Mouse (Mus musculus): Measurements from ENCODE around the gene Mfsd4b5. TPM values are rescaled to one million over a fixed set of nuclear protein-coding genes. Genes with fewer than 3 reads are reported as not detected.
A peak's percentile ranks its signal among the peaks of the same experiment; 100 is the strongest.
"Not testable (repeated sequence)": the region's sequence is repeated elsewhere in the genome, so short reads cannot be mapped to it uniquely, and the experiment has no call there.

Mfsd4b5 gene
- polyA plus RNA-seq, 1 experiment from 2014 or later, result 0.19 TPM

DNA sequence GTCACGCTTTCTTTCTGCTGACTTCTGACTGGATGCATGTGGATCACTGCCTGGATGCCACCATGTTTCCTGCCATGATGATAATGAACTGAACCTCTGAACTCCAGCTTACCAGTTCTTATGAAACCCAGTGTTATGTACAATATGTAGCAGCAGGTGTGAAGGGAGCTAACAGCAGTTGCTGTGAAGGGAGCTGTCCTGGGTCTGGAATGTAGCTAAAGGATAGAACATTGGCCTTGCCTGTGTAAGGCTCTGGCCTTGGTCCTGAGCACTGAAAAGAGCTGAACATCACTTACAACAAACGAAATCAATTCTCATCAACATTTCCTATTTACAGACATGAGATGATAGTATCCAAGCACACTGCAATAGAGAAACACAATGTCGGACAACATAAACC lies 18.9 kb downstream of the Mfsd4b5 start:
- H3K27ac ChIP-seq (ENCODE audit: poor library complexity, severe bottlenecking), result no peak overlapping the region
- H3K4me1 ChIP-seq (replicated peaks), result no peaks in the 10 kb centered on the region
- H3K27me3 ChIP-seq (replicated peaks), result no peaks in the 10 kb centered on the region
- no peaks in the 10 kb centered on the region for H3K9me3 ChIP-seq (replicated peaks)
- 80% methylated on average over 3 of the region's 3 CpGs for WGBS
- H3K4me3 ChIP-seq, result no peak overlapping the region
- H3K9ac ChIP-seq, result no peak overlapping the region
- no peak overlapping the region for H3K4me2 ChIP-seq
- no peak for ATAC-seq (ENCODE audit: insufficient number of reproducible peaks, low FRiP score)
- no peaks in the 10 kb centered on the region for H3K36me3 ChIP-seq

DNA sequence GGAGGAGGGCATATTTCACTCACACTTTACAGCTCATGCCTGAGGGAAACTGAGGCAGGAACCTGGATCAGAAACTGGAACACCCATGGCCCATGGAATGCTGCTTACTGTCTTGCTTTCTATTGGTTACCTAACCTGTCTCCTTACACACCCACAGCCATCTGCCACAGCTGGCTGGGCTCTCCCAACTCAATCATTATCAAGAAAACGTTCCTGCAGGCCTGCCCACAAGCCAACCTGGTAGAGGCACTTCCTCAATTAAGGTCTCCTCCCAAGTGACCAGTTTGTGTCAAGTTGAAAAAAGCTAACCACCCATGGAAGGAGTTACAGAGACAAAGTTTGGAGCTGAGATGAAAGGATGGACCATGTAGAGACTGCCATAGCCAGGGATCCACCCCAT lies 24.5 kb downstream of the Mfsd4b5 start:
- peaks cover 11% of the 10 kb centered on the region; the same call in 1 of the 2 replicates for H3K4me1 ChIP-seq (replicated peaks)
- no peak overlapping the region for H3K9ac ChIP-seq
- H3K4me3 ChIP-seq, result no peak overlapping the region
- H3K27ac ChIP-seq (ENCODE audit: poor library complexity, severe bottlenecking), result no peak overlapping the region
- H3K4me2 ChIP-seq, result no peak overlapping the region
- H3K27me3 ChIP-seq (replicated peaks), result no peaks in the 10 kb centered on the region
- no peak for ATAC-seq (ENCODE audit: insufficient number of reproducible peaks, low FRiP score)
- WGBS, result 45% methylated on average over 1 of the region's 1 CpGs
- H3K9me3 ChIP-seq (replicated peaks), result no peaks in the 10 kb centered on the region
- no peaks in the 10 kb centered on the region for H3K36me3 ChIP-seq

DNA sequence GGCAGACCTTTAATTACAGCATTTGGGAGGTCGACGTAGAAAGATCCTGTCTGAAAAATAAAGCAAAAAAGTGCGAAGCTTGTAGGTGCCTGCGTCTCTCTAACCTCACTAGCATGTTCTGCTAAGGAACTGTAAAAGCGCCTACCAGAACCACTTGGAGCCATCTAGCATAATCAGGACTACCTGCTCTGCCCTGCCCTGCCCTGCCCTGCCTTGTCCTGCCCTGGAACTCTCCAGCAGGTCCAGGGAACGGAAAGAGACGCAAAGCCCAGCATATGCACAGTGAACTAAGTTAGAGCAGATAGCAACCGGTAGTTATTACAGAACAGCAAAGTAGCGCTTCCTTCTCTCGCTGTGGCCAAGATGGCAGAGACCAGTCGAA lies 26.0 kb downstream of the Mfsd4b5 start:
- WGBS, result 42% methylated on average over 11 of the region's 11 CpGs
- 0 out of 2 replicates have a peak overlapping the region, but pooled peaks have one; percentile 14 for H3K9ac ChIP-seq
- peaks cover 11% of the 10 kb centered on the region; the same call in 1 of the 2 replicates for H3K4me1 ChIP-seq (replicated peaks)
- no peak for ATAC-seq (ENCODE audit: insufficient number of reproducible peaks, low FRiP score)
- no peaks in the 10 kb centered on the region for H3K9me3 ChIP-seq (replicated peaks)
- H3K27ac ChIP-seq (ENCODE audit: poor library complexity, severe bottlenecking), result no peak overlapping the region
- no peak overlapping the region for H3K4me3 ChIP-seq
- H3K27me3 ChIP-seq (replicated peaks), result no peaks in the 10 kb centered on the region
- H3K36me3 ChIP-seq, result no peaks in the 10 kb centered on the region
- H3K4me2 ChIP-seq, result peak overlapping the region; percentile 82

DNA sequence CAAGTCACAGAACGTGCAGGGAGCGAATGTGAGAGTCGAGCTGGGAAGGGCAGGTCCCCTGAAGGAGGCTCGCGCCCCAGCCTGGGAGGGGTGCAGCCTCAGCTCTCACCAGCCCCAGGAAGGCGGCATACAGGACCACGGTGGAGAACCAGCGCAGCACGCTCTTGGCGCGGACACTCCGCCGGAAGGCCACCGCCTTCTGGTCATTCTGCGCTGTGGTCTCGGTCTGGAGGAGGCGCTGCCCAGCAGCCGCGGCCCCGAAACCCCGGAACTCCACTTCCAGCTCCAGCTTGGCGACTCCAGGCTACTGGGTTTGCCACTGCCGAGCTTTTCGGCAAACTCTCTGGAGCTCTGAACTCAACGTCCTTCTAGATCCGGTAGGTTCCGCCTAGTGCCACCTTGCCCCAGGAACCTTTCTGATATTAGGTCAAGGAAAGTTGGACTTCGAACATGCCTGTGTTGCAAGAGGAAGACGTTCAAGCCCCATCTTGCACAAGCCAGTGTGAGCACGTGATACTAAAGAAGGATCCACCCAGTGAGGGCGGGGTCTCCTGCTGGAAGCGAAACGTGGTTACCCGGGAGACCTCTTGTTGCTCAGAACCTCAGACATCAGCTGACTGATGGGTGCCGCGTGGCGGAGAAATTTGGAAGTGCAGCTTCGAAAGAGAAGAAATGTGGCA lies 26.5 kb downstream of the Mfsd4b5 start, which contains the start of gene Mfsd4b3:
Gene Mfsd4b3, minus strand, starts transcription at position 393 of the 680 bp plus-strand sequence.
- H3K4me3 ChIP-seq, result peak within 1 kb of the TSS; percentile 61
- peak within 1 kb of the TSS; percentile 67 for H3K9ac ChIP-seq
- H3K27ac ChIP-seq (ENCODE audit: poor library complexity, severe bottlenecking), result peak within 1 kb of the TSS; percentile 29; the same call in 1 of the 2 replicates
- no peaks in the 10 kb centered on the region for H3K9me3 ChIP-seq (replicated peaks)
- ATAC-seq (ENCODE audit: insufficient number of reproducible peaks, low FRiP score), result peak; percentile 98
- no peaks in the 10 kb centered on the region for H3K27me3 ChIP-seq (replicated peaks)
- H3K4me1 ChIP-seq (replicated peaks), result peaks cover 11% of the 10 kb centered on the region; the same call in 1 of the 2 replicates
- under 1% methylated on average over 38 of the region's 38 CpGs for WGBS
- H3K4me2 ChIP-seq, result peak within 1 kb of the TSS; percentile 82
- no peaks in the 10 kb centered on the region for H3K36me3 ChIP-seq

DNA sequence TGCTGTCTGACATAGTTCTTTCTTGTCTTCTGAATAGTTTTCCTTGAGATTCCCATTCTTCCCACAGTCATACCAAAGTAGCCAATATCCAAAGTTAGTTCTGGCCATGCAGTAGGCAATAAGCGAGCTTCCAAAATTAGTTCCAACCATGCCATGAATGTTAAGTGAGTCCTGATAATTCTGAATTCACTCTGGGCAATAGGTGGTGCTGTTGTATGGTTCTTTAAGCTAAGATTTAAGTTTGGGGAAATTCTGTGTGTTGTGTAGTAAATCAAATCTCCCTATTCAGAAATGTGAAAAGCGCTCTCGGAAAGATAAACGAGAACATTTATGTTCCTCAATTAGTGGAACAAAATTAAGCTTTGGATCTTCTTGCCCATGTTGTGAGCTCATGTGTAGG lies 28.2 kb downstream of the Mfsd4b5 start:
- H3K27ac ChIP-seq (ENCODE audit: poor library complexity, severe bottlenecking), result no peak overlapping the region
- no peak overlapping the region for H3K4me3 ChIP-seq
- H3K4me1 ChIP-seq (replicated peaks), result peaks cover 11% of the 10 kb centered on the region; the same call in 1 of the 2 replicates
- no peaks in the 10 kb centered on the region for H3K9me3 ChIP-seq (replicated peaks)
- 79% methylated on average over 4 of the region's 4 CpGs for WGBS
- no peaks in the 10 kb centered on the region for H3K27me3 ChIP-seq (replicated peaks)
- no peaks in the 10 kb centered on the region for H3K36me3 ChIP-seq
- H3K4me2 ChIP-seq, result no peak overlapping the region
- no peak overlapping the region for H3K9ac ChIP-seq
- ATAC-seq (ENCODE audit: insufficient number of reproducible peaks, low FRiP score), result no peak

DNA sequence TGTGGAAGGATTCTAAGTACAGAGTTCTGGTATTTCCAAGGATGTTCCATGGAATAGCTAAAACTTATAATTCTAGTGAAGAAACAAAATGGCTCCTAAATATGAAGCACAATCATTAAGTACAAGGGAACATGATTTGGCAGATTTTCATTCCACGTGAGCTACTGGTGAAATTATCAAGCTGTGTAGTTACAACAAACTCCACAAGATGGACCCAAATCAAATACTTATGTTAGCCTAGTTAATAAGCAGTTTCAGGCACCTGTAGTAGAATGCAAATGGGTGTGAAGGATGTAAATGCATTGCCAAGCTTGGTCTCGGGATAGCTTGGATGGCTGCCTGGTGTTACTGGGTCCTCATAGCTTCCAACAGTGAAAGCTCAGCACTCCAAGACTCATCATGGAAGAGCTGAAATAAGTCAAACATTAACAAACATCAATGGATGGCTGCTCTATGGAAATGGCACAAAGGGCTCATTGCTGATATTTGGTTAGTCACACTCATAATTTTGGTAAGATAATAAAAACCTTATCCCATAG lies 30.0 kb downstream of the Mfsd4b5 start:
- H3K27me3 ChIP-seq (replicated peaks), result no peaks in the 10 kb centered on the region
- 65% methylated on average over 2 of the region's 2 CpGs for WGBS
- no peaks in the 10 kb centered on the region for H3K36me3 ChIP-seq
- H3K9ac ChIP-seq, result no peak overlapping the region
- H3K4me2 ChIP-seq, result no peak overlapping the region
- ATAC-seq (ENCODE audit: insufficient number of reproducible peaks, low FRiP score), result no peak
- peaks cover 11% of the 10 kb centered on the region; the same call in 1 of the 2 replicates for H3K4me1 ChIP-seq (replicated peaks)
- H3K4me3 ChIP-seq, result no peak overlapping the region
- no peak overlapping the region for H3K27ac ChIP-seq (ENCODE audit: poor library complexity, severe bottlenecking)
- no peaks in the 10 kb centered on the region for H3K9me3 ChIP-seq (replicated peaks)

DNA sequence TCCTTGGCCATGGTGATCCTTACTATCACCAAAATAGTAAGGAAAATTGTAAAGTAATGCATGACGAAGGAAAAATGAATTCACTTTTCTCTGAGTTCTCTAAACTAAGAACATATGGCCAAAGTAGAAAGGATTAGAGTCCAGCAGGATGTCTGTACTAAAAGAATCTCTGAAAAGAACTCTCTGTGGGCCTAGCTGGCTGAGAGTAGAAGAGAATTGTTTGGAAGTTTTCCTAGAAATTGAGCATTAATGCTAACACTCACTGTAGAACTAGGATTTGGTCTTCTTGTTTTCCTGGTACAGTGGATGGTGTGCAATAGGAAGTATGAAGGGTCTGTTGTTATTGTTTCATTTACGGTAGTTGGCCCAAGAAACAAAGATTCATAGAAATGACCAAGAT lies 31.3 kb downstream of the Mfsd4b5 start:
- H3K9me3 ChIP-seq (replicated peaks), result no peaks in the 10 kb centered on the region
- WGBS, result 77% methylated on average over 2 of the region's 2 CpGs
- no peak for ATAC-seq (ENCODE audit: insufficient number of reproducible peaks, low FRiP score)
- H3K27ac ChIP-seq (ENCODE audit: poor library complexity, severe bottlenecking), result no peak overlapping the region
- H3K4me2 ChIP-seq, result no peak overlapping the region
- H3K4me3 ChIP-seq, result no peak overlapping the region
- H3K4me1 ChIP-seq (replicated peaks), result 0 out of 2 replicates have a peak, but pooled peaks cover 11% of the 10 kb centered on the region
- H3K27me3 ChIP-seq (replicated peaks), result no peaks in the 10 kb centered on the region
- H3K9ac ChIP-seq, result no peak overlapping the region
- no peaks in the 10 kb centered on the region for H3K36me3 ChIP-seq

DNA sequence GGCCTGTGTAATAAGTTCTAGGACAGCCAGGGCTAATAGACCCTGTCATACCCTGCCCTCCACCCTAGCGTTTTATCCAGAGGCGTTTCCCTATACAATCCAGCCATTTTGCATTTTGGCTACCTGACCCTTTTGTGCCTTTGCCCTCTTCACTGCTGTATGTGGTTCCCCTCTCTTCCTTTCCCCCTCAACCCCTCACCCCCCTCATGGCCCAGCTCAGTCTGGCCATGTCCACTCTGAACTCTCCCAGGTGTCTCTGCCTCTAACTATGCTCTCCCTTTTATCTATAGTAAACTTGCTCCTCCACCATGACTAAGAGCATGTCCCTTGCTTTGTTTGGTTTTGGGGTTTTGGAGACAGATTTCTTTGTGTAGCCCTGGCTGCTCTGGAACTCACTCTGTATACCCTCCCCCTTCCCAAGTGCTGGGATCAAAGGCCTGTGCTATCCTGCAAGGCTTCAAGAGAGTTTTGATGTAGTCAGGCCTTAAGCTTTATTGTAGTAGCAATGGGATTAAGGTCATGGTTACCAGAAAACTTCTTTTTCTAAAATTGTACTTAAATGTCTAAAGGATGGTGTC lies 37.0 kb downstream of the Mfsd4b5 start:
- Histone ChIP-seq H3K9ac (no peak overlapping the region), H3K36me3 (no peaks in the 10 kb centered on the region), H3K4me2 (no peak overlapping the region), H3K27ac (ENCODE audit: poor library complexity, severe bottlenecking) (no peak overlapping the region), H3K9me3 (replicated peaks) (no peaks in the 10 kb centered on the region), H3K27me3 (replicated peaks) (no peaks in the 10 kb centered on the region), H3K4me1 (replicated peaks) (no peaks in the 10 kb centered on the region), H3K4me3 (no peak overlapping the region)
- no peak for ATAC-seq (ENCODE audit: insufficient number of reproducible peaks, low FRiP score)
- WGBS, result 94% methylated on average over 2 of the region's 2 CpGs

DNA sequence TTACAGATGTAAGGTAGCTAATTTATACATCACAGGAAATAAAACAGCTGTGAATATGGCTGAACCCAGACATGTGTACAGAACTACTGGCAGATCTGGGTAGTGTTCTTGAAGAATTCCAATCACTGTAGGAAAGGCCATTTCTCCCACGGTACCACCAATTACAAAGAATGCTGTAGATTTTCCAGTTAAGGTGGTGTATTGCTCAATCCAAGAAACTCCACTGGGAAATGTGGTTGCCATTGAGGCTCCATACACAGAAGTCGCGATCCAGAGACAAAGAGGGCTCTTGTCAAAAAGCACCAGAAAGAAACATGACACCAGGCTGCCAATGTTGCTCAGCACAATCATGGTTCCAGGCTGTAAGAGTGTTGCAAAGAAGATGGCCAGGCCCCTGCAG lies 39.3 kb downstream of the Mfsd4b5 start:
- not testable (repeated sequence) for H3K9me3 ChIP-seq (replicated peaks); H3K27me3 ChIP-seq (replicated peaks); ATAC-seq (ENCODE audit: insufficient number of reproducible peaks, low FRiP score); H3K4me2 ChIP-seq; H3K4me1 ChIP-seq (replicated peaks); H3K9ac ChIP-seq; H3K27ac ChIP-seq (ENCODE audit: poor library complexity, severe bottlenecking); H3K36me3 ChIP-seq; H3K4me3 ChIP-seq
- WGBS, result 81% methylated on average over 3 of the region's 3 CpGs

DNA sequence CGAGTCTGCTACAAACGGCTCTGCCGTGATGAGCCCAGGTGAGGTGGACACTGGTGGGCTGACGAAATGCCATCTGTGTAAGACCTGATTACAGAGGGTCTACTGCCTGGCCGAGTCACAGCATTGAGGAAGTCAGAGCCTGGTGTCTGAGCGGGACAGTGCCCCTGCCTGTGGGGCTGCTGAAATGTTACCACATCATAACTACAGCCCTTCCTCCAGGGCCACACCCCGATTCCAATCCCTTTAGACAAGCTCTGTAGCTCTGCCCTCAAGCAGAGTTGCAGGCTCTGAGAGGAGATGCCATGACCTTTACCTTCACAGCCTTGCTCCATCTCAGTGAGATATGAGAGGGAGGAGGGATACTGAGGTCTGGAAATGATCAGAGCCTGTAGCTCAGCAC lies 49.9 kb downstream of the Mfsd4b5 start:
- 72% methylated on average over 7 of the region's 7 CpGs for WGBS
- Histone ChIP-seq H3K27ac (ENCODE audit: poor library complexity, severe bottlenecking) (no peak overlapping the region), H3K4me2 (no peak overlapping the region), H3K9me3 (replicated peaks) (no peaks in the 10 kb centered on the region), H3K4me1 (replicated peaks) (no peaks in the 10 kb centered on the region), H3K27me3 (replicated peaks) (0 out of 2 replicates have a peak, but pooled peaks cover 3% of the 10 kb centered on the region), H3K4me3 (no peak overlapping the region), H3K36me3 (no peaks in the 10 kb centered on the region), H3K9ac (no peak overlapping the region)
- no peak for ATAC-seq (ENCODE audit: insufficient number of reproducible peaks, low FRiP score)

DNA sequence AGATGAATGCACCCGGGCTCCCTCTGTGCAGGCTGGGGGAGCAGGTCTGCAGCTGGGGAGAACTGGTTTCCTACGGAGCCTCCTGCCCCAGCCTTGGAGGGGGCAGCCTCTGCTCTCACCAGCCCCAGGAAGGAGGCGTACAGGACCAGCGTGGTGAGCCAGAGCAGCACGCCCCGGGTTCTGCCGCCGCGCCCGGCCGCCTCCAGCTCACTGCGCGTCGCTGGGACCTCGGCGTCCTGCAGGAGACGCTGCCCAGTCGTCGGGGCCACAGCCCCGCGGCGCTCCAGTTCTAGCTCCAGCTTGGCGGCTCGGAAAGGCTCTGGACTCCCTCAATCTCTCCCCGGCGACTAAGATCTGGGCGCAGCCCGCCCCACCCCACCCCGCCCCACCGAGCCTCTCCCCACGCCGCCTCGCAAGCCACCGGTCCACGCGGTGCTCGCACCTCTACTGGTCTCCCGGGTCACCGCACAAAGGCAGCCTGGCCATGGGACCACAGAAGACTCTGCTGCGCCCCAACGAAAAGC lies 59.8 kb downstream of the Mfsd4b5 start, which contains the start of gene Mfsd4b2:
Gene Mfsd4b2, minus strand, starts transcription at position 308 of the 524 bp plus-strand sequence.
- H3K4me1 ChIP-seq (replicated peaks), result peaks cover 3% of the 10 kb centered on the region; the same call in 1 of the 2 replicates
- 2% methylated on average over 39 of the region's 41 CpGs for WGBS
- no peaks in the 10 kb centered on the region for H3K36me3 ChIP-seq
- ATAC-seq (ENCODE audit: insufficient number of reproducible peaks, low FRiP score), result peak; percentile 45; the same call in 1 of the 2 replicates
- H3K4me2 ChIP-seq, result peak within 1 kb of the TSS; percentile 92
- no peak within 1 kb of the TSS for H3K27ac ChIP-seq (ENCODE audit: poor library complexity, severe bottlenecking)
- peaks cover 11% of the 10 kb centered on the region for H3K27me3 ChIP-seq (replicated peaks)
- peak within 1 kb of the TSS; percentile 53 for H3K4me3 ChIP-seq
- H3K9ac ChIP-seq, result peak within 1 kb of the TSS; percentile 48
- no peaks in the 10 kb centered on the region for H3K9me3 ChIP-seq (replicated peaks)
